Mouse (Mus musculus) lung, embryonic 15.5 days (tissue): ENCODE results near the gene Olfr1245. TPM values are rescaled to one million over a fixed set of nuclear protein-coding genes. Genes with fewer than 3 reads are reported as not detected.
"Not testable (repeated sequence)": the region's sequence is repeated elsewhere in the genome, so short reads cannot be mapped to it uniquely, and the experiment has no call there.

Experiments
- ATAC-seq: fragments of 200-750 bp; cut with Nextera tagmentation; 2 replicates; pipeline ENCODE4 v1.8.0; 2017; ENCODE audit warnings: moderate number of reproducible peaks, borderline replicate concordance; ENCODE audit not compliant: low FRiP score, low TSS enrichment; ENCODE audit errors: extremely low read depth
- H3K27ac ChIP-seq: fragments of 300-500 bp; sonication (generic); 2 replicates; pipeline ENCODE4 v1.5.1; 2015; ENCODE audit warnings: moderate library complexity, mild to moderate bottlenecking, inconsistent platforms
- H3K27me3 ChIP-seq: fragments of 300-500 bp; sonication (generic); 2 replicates; pipeline ENCODE4 v1.6.1; 2015; ENCODE audit warnings: inconsistent platforms
- H3K36me3 ChIP-seq: fragments of 300-500 bp; sonication (generic); 2 replicates; pipeline ENCODE4 v1.6.1; 2015; ENCODE audit warnings: inconsistent platforms
- H3K4me1 ChIP-seq: fragments of 300-500 bp; sonication (generic); 2 replicates; pipeline ENCODE4 v1.6.1; 2015; ENCODE audit warnings: inconsistent platforms
- H3K4me2 ChIP-seq: fragments of 300-500 bp; sonication (generic); 2 replicates; pipeline ENCODE4 v1.6.1; 2015; ENCODE audit warnings: inconsistent platforms, mild to moderate bottlenecking, moderate library complexity
- H3K4me3 ChIP-seq: fragments of 300-500 bp; sonication (generic); 2 replicates; pipeline ENCODE4 v1.5.1; 2015; ENCODE audit warnings: mild to moderate bottlenecking, inconsistent platforms
- H3K9ac ChIP-seq: fragments of 300-500 bp; sonication (generic); 2 replicates; pipeline ENCODE4 v1.6.1; 2015; ENCODE audit warnings: inconsistent platforms
- H3K9me3 ChIP-seq: fragments of 300-500 bp; sonication (generic); 2 replicates; pipeline ENCODE4 v1.6.1; 2016; ENCODE audit warnings: inconsistent platforms
- WGBS: fragments of 180-500 bp; shearing (Covaris S2); methylation state at CpG from one replicate; pipeline ENCODE4 v1.1.7; 2015; 5-methylcytosine and 5-hydroxymethylcytosine counted together
- polyA plus RNA-seq: library from polyadenylated mRNA; unstranded; fragments of >200 nt; fragmentation: Nextera tagmentation; extraction: Ambion mirVana; gene quantifications from 2 replicates; pipeline ENCODE4 v1.2.1, GENCODE M21; 2015

Gene Olfr1245
- not detected in 2 replicates for polyA plus RNA-seq

GRCm38 (mm10) chr2:89578347-89578746, at the start of gene Olfr1245:
Olfr1245 (minus strand) TSS chr2:89578447.
- Histone ChIP-seq H3K36me3 (no peaks in the 10 kb centered on the region), H3K4me2 (no peak within 1 kb of the TSS), H3K27ac (no peak within 1 kb of the TSS), H3K27me3 (no peaks in the 10 kb centered on the region), H3K4me3 (no peak within 1 kb of the TSS), H3K9me3 (no peaks in the 10 kb centered on the region; the same call in 1 of the 2 replicates), H3K9ac (no peak within 1 kb of the TSS), H3K4me1 (no peaks in the 10 kb centered on the region)
- no peak for ATAC-seq
- 74% methylated on average over 1 of the region's 1 CpGs for WGBS

- H3K4me3 ChIP-seq, H3K4me2 ChIP-seq, H3K9me3 ChIP-seq, H3K9ac ChIP-seq, H3K27ac ChIP-seq, H3K4me1 ChIP-seq, H3K36me3 ChIP-seq, ATAC-seq, H3K27me3 ChIP-seq: not testable (repeated sequence)
- 97% methylated on average over 1 of the region's 1 CpGs for WGBS
These were observed 39.9 kb upstream of the Olfr1245 start, which contains the start of gene Olfr1248 for GRCm38 (mm10) chr2:89618145-89618544. Olfr1248 (minus strand) TSS chr2:89618245.

DNA sequence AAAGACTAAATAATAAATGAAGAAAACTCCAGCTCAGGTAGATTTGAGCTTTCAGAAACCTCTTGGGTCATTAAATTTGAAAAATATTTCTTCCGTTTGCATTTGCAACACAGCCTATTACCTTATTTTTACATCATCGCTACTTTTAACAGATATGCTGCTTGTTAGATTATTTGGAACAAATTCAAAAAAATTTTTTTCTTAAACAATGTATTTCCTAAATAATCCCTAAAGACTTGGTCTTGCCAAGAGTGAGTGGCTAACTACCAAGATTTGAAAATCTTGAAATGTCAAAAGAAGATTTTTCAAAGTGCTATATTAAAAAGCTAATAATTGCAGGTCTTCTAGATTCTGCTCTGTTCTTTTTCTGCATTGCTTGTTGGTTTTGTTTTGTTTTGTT, 35.8 kb upstream of the Olfr1245 start, which contains the start of gene Olfr1247:
TSS of gene Olfr1247 (minus strand) at position 101 of the 400 bp plus-strand sequence.
- H3K9ac ChIP-seq: no peak within 1 kb of the TSS
- no peak for ATAC-seq
- H3K4me1 ChIP-seq: no peaks in the 10 kb centered on the region
- no peaks in the 10 kb centered on the region for H3K9me3 ChIP-seq
- H3K4me2 ChIP-seq: no peak within 1 kb of the TSS
- no peak within 1 kb of the TSS for H3K4me3 ChIP-seq
- 91% methylated on average over 2 of the region's 2 CpGs for WGBS
- H3K27ac ChIP-seq: no peak within 1 kb of the TSS
- no peaks in the 10 kb centered on the region for H3K27me3 ChIP-seq
- no peaks in the 10 kb centered on the region for H3K36me3 ChIP-seq

DNA sequence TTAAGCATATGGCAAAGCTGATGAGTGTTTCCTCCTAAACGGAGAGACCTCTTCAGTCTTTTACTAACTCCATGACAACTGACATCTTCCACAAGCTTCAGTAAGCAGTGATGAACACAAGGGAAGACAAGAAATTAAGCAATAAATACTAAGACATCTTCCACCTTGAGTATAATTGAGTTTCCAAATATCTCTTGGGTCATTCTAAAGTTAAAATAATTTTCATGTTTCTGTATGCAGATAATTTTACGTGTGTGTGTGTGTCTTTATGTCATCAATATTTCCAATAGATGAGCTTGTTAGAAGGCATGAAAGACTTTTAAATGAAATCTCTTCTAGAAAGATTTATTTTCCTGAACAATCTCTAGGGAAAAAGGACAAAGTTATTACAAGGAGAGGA, 14.8 kb upstream of the Olfr1245 start, which contains the start of gene Olfr1246:
TSS of gene Olfr1246 (minus strand) at position 101 of the 400 bp plus-strand sequence.
- no peaks in the 10 kb centered on the region for H3K4me1 ChIP-seq
- no peak for ATAC-seq
- no peak within 1 kb of the TSS for H3K27ac ChIP-seq
- H3K36me3 ChIP-seq: no peaks in the 10 kb centered on the region
- no peaks in the 10 kb centered on the region for H3K27me3 ChIP-seq
- no peak within 1 kb of the TSS for H3K4me2 ChIP-seq
- no peak within 1 kb of the TSS for H3K4me3 ChIP-seq
- no peak within 1 kb of the TSS for H3K9ac ChIP-seq
- WGBS: 67% methylated on average over 2 of the region's 2 CpGs
- H3K9me3 ChIP-seq: no peaks in the 10 kb centered on the region; the same call in 1 of the 2 replicates

- not testable (repeated sequence) for H3K27me3 ChIP-seq, H3K36me3 ChIP-seq, ATAC-seq, H3K4me2 ChIP-seq, H3K4me3 ChIP-seq, H3K27ac ChIP-seq, H3K9me3 ChIP-seq, H3K4me1 ChIP-seq, H3K9ac ChIP-seq
- WGBS: 59% methylated on average over 2 of the region's 2 CpGs
These were observed 15.5 kb downstream of the Olfr1245 start for GRCm38 (mm10) chr2:89562706-89563105.

GRCm38 (mm10) chr2:89544516-89544915, 33.7 kb downstream of the Olfr1245 start:
- Histone ChIP-seq H3K27me3 (no peaks in the 10 kb centered on the region), H3K36me3 (no peaks in the 10 kb centered on the region), H3K9ac (no peak overlapping the region), H3K4me1 (no peaks in the 10 kb centered on the region), H3K27ac (no peak overlapping the region), H3K4me2 (no peak overlapping the region), H3K9me3 (no peaks in the 10 kb centered on the region), H3K4me3 (no peak overlapping the region)
- WGBS: 38% methylated on average over 2 of the region's 2 CpGs
- ATAC-seq: no peak

DNA sequence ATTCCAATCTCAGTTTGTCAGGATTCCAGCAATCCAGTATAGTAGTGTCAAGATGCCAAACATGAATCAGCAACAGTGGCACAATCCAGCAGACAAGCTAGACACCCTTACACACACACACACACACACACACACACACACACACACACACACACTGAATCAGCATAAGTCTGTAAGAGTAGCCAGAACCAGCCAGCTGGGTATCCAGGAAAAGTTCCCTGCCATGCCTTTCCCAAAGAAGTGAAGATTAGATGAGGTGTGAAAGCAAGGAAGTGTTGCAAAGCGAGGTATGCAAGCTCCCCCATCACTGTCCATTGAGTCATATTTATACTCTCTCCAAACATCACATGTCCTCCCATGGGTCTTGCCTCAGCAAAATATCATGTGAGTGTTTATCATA, 38.3 kb downstream of the Olfr1245 start:
- ATAC-seq: no peak
- no peak overlapping the region for H3K9ac ChIP-seq
- H3K27ac ChIP-seq: no peak overlapping the region
- no peaks in the 10 kb centered on the region for H3K36me3 ChIP-seq
- H3K4me1 ChIP-seq: no peaks in the 10 kb centered on the region
- 43% methylated on average over 1 of the region's 1 CpGs for WGBS
- no peak overlapping the region for H3K4me3 ChIP-seq
- H3K4me2 ChIP-seq: no peak overlapping the region
- no peaks in the 10 kb centered on the region for H3K9me3 ChIP-seq
- no peaks in the 10 kb centered on the region for H3K27me3 ChIP-seq

GRCm38 (mm10) chr2:89531387-89531786, 46.9 kb downstream of the Olfr1245 start, which contains the start of gene Olfr1243:
Olfr1243 (minus strand) TSS chr2:89531487.
- WGBS: 83% methylated on average over 1 of the region's 1 CpGs
- no peak for ATAC-seq
- Histone ChIP-seq H3K27me3 (no peaks in the 10 kb centered on the region), H3K4me1 (no peaks in the 10 kb centered on the region), H3K27ac (no peak within 1 kb of the TSS), H3K9me3 (no peaks in the 10 kb centered on the region), H3K9ac (no peak within 1 kb of the TSS), H3K4me2 (no peak within 1 kb of the TSS), H3K36me3 (no peaks in the 10 kb centered on the region), H3K4me3 (no peak within 1 kb of the TSS)

Other genes with a start within 250 kb of the Olfr1245 start
- not detected in 2 replicates for gene Olfr1232, start 248.8 kb downstream of the Olfr1245 start, polyA plus RNA-seq
- not detected in 2 replicates for gene Olfr1233, start 236.0 kb downstream of the Olfr1245 start, polyA plus RNA-seq
- gene Olfr1234, start 213.6 kb downstream of the Olfr1245 start, polyA plus RNA-seq: not detected in 2 replicates
- not detected in 2 replicates for gene Olfr1238, start 168.8 kb downstream of the Olfr1245 start, polyA plus RNA-seq
- gene Olfr1239, start 158.0 kb downstream of the Olfr1245 start, polyA plus RNA-seq: not detected in 2 replicates
- gene Olfr1240, start 135.4 kb downstream of the Olfr1245 start, polyA plus RNA-seq: not detected in 2 replicates
- gene Olfr1241, start 91.3 kb downstream of the Olfr1245 start, polyA plus RNA-seq: not detected in 2 replicates
- not detected in 2 replicates for gene Olfr1242, start 80.1 kb downstream of the Olfr1245 start, polyA plus RNA-seq
- gene Olfr1243, start 47.0 kb downstream of the Olfr1245 start, polyA plus RNA-seq: not detected in 2 replicates
- gene Olfr1246, start 14.7 kb upstream of the Olfr1245 start, polyA plus RNA-seq: not detected in 2 replicates
- gene Olfr1247, start 35.7 kb upstream of the Olfr1245 start, polyA plus RNA-seq: not detected in 2 replicates
- not detected in 2 replicates for gene Olfr1248, start 39.8 kb upstream of the Olfr1245 start, polyA plus RNA-seq
- not detected in 2 replicates for gene Olfr1249, start 56.5 kb upstream of the Olfr1245 start, polyA plus RNA-seq
- not detected in 2 replicates for gene Olfr1250, start 83.0 kb upstream of the Olfr1245 start, polyA plus RNA-seq
- gene Olfr1251, start 93.5 kb upstream of the Olfr1245 start, polyA plus RNA-seq: not detected in 2 replicates
- not detected in 2 replicates for gene Olfr1252, start 146.6 kb upstream of the Olfr1245 start, polyA plus RNA-seq
- not detected in 2 replicates for gene Olfr1253, start 178.6 kb upstream of the Olfr1245 start, polyA plus RNA-seq
- gene Olfr1254, start 215.2 kb upstream of the Olfr1245 start, polyA plus RNA-seq: not detected in 2 replicates
- not detected in 2 replicates for gene Olfr1255, start 233.6 kb upstream of the Olfr1245 start, polyA plus RNA-seq